Mouse (Mus musculus) bone marrow macrophage, adult 2 months (primary cell): ENCODE measurements at regions not wholly inside any gene's neighbourhood (a gene's known extent, or its start where the extent isn't known, plus 50 kb on each side); places are given as distances from the start of the nearest gene placed in this dataset.

Experiments
- CTCF ChIP-seq: IDR thresholded peaks from 2 replicates; pipeline ENCODE4 v1.5.1; 2012; ENCODE audit warnings: low read depth, mild to moderate bottlenecking, low read length, moderate library complexity
- POLR2A ChIP-seq: IDR thresholded peaks from 2 replicates; pipeline ENCODE4 v1.6.1; 2012; ENCODE audit warnings: mild to moderate bottlenecking, low read depth, low read length, borderline replicate concordance

- TF ChIP-seq POLR2A (no peak), CTCF (no peak)
These were observed 555.6 kb downstream of the Plekhb2 start for GRCm38 (mm10) chr1:35405418-35405817.
